Mouse (Mus musculus): ENCODE data around the gene Bcl2l11.

The Bcl2l11 gene

GRCm38 (mm10) chr2:128211022-128211880, 85.4 kb downstream of the Bcl2l11 start:
- DNase-seq (ENCODE audit: low spot score) = peak; percentile 25

GRCm38 (mm10) chr2:128211881-128212209, 86.0 kb downstream of the Bcl2l11 start:
- DNase-seq (ENCODE audit: low spot score) = no peak

Measured in ovary, adult 18-20 months (tissue).